ENCODE assay signal across 1 mouse cellular context in genomic region chr9:44965833-44966466, GRCm38 (mm10).
TF ChIP-seq lines count a peak whose summit lies in the region.

No protein-coding gene starts in this region.

TF ChIP-seq in MEL, 35 proteins besides CTCF, POLR2A, EP300 and RAD21:
- TF ChIP-seq CHD1 (IDR thresholded peaks at IDR 0.05; ENCODE audit: low read depth, low read length) (0 out of 2 replicates have a peak, but pooled peaks have one; percentile 53), MXI1 (IDR thresholded peaks at IDR 0.05; ENCODE audit: low read depth, low read length) (no peak)
